Mouse (Mus musculus): ENCODE results near the gene Slc38a9. TPM values are rescaled to one million over a fixed set of nuclear protein-coding genes. Genes with fewer than 3 reads are reported as not detected.
A peak's percentile ranks its signal among the peaks of the same experiment; 100 is the strongest.

The Slc38a9 gene
- total RNA-seq, 1 experiment from 2014 or later = 29.5 TPM

DNA sequence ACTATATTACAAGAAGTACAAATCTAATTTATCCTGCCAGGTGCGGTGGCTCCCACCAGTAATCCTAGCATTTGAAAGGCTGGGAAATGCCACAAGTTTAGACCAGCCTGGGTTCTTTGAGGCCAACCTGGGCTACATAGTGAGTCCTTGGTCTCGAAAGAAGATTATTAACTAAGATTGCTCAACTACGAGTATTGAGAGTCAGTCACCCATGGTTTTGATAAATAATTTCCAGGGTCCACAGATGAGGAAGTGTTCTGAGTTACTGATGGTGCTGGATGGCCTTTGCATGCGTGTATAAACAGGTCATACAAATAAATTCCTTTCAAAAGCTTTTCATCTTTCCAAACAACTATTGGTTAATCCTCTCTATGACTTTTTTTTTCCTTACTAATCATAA is 83.1 kb downstream of the Slc38a9 start:
- no peak for ATAC-seq (replicated peaks; ENCODE audit: low read depth, poor library complexity, severe bottlenecking)

DNA sequence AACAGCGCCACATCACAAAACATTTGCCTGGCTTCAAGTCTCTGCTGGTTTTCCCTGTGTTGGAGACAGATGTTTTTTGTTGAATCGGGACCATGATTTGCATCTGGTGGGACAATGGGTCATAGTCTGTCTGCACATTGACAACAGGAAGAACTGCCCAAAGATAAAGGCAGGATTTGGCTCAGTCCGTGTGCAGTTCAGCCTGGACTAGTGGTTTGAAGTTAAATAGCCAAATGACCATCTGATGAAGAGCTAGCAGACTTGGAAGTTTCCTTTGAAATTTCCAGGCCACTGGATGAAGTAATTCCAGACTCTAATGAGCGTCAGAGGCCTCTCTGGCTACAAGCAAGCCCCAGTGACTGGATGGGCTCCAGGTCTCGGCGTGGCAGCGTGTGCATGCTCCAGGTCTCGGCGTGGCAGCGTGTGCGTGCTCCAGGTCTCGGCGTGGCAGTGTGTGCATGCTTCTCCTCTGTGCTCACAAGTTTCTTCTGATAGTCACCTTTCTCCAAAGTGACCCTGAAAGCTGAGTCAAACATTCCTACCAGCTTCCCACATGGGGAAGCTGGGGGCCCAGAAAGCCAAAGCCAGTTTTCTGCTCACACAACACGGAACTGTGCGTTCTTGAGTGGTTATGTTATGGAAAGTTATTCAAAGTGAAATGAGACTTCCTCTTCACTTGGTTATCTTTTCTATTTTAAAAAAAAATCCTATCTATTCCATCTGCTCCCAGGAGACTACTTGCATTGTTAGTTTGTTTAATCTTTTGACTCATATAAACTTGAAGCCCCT is 83.7 kb downstream of the Slc38a9 start:
- ATAC-seq (replicated peaks; ENCODE audit: low read depth, poor library complexity, severe bottlenecking) = no peak

DNA sequence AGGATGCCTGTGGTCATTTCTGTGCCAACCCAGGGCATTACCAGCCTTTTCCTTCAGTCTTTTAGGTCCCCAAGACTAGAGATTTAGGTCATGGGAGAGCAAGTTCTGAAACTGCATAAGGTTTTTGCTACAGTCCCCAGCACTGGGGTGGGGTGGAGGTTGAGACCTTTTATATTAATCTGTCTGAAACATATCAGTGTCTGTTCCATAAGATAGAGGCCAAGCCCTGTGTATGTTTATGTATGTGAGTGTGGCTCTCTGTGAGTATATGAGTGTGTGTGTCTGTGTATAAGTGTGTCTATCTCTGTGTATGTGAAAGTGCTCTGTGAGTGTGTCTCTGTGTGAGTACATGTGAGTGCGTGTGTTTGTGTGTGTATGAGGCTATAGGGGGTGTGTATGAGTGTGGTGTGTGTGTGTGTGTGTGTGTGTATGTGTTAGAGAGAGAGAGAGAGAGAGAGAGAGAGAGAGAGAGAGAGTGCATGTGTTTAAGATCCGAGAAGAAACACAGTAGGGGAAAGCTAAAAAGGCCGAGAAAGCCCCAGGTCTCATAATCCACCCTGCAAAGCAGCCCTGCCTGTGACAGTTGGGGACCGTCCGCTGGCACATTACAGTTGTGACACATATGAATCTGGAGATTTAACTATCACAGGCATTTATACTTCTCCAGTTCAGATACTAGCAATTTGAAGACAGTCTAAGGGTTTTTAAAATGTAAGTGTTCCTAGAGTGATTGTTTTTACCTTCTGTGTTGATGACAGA is 85.6 kb downstream of the Slc38a9 start:
- peak; percentile 57; the same call in 1 of the 2 replicates for ATAC-seq (replicated peaks; ENCODE audit: low read depth, poor library complexity, severe bottlenecking)

DNA sequence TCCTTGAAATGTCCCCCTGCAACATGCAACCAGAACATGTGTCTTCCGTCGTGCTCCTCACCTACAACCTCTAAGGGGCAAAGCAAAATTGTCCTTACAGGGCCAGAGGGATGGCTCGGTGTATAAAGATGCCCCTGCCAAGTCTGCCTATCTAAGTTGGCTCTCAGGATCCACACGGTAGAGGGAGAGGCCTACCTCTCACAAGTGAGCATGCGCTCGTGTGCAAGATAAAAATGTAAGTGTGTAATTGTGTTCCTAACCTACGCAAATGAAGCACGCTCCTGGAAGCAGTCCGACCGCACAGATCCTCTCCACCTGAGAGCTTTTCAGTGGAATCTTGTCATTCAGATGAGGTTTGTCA is 86.1 kb downstream of the Slc38a9 start:
- no peak for ATAC-seq (replicated peaks; ENCODE audit: low read depth, poor library complexity, severe bottlenecking)

DNA sequence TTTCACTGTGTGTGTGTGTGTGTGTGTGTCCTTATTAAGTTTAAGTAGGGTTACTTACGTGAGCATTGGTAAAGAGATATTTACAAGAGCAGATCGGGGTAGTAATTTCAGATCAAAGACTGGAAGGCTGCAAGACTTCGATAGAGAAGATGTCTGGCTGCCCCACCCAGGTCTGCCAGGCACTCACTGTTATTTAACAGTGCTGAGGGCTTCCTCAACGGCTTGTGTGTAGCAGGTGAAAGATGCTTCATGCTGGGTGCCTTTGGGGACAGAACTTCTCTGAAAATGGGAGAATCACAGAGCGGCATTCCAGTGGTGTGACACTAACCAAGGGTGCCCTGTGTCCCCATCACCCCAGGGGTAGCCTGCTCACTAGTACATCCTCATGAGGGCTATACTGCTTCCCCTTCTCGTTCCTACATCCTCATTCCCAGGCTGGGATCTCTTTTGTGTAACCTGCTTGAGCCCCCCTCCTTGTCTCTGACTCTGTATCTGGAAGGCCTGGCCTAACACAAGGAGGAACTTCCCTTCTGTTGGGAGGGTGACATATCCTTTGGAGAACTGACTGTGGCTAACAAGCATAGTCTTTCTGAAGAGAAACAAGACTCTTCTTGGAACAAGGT is 87.4 kb downstream of the Slc38a9 start:
- peak; percentile 16 for ATAC-seq (replicated peaks; ENCODE audit: low read depth, poor library complexity, severe bottlenecking)

DNA sequence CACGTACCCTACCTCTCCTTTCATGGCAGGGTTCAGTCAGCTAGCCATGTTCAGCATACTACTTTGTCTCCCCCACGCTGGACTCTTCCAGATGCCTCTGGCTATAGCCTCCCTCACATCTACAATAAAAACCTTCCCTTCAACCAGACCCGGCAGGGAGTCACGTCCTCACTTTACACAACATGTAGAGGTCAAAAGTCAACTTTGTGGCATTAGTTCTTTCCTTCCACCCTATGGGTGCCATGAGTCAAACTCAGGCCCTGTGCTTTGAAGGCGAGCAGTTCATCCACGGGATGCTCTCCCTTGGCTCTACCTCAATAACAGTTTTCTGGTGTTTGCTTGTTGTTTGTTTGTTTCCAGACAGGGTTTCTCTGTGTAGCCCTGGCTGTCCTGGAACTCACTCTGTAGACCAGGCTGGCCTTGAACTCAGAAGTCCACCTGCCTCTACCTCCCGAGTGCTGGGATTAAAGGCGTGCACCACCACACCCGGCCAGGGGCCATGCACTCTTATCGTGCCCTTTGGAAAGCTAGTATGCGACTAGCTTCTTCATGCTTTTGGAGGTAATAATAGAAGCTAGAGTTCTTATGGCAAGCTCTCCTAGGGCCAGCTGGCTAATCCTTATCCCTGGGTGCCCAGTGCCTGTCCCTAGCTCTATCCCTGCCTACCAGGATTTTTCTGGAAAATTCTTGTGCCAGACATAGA is 88.4 kb downstream of the Slc38a9 start:
- ATAC-seq (replicated peaks; ENCODE audit: low read depth, poor library complexity, severe bottlenecking) = no peak

DNA sequence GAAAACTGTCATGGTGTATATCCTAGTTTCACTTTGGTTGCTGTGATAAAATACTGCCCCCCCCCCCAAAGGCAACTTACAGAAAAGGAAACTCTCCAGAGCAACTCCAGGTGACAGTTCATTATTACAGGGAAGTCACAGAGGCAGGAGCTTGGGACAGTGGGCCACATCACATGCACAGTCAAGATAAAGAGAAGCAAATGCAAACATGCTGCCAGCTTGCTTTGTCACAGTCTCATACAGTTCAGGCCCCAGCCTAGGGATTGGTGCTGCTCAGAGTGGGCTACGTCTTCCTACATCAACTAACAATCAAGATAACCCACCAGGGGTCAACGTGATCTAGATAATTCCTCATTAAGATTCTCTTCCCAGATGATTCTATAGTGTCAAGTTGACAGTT is 89.3 kb downstream of the Slc38a9 start:
- ATAC-seq (replicated peaks; ENCODE audit: low read depth, poor library complexity, severe bottlenecking) = no peak

DNA sequence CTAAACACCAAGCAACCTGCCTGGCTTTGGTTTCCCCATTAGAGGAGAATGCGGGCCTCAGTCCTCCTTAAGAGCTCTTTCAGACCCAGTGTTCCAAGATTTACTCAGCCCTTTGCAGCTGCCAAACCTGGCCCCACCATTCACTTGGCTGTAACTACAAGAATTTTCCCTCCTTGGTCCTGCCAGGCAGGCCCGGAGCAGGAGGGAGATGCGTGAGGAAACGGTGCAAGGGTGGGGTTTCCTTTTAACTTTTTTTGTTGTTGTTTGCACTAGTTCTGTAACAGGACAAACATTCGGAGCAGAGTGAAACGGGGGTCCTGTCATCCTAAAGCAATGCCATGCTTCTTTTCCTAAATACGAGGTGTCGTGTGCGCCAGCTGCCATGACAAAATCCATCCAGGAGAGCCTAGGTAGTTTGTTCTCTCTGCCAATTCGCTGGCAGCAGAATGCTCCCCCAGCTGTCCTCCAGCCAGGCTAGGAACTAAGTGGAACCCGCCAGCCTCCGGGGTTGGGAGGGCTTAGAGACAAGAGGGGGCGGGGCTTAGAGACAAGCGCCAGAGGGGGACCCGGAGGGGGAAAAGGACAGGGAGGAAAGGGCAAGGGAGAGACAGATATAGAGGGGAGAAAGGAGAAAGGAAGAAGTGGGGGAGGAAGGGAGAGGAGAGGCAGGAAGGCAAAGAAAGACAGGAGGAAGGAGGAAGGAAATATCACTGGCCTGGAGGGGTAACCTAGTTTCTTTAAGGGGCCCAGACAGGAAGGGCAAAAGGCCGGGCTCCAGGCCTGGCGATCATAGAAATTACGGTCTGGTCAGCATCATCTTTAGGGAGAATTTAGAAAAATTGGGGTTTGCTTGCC is 91.1 kb downstream of the Slc38a9 start:
- peak; percentile 87 for ATAC-seq (replicated peaks; ENCODE audit: low read depth, poor library complexity, severe bottlenecking)

DNA sequence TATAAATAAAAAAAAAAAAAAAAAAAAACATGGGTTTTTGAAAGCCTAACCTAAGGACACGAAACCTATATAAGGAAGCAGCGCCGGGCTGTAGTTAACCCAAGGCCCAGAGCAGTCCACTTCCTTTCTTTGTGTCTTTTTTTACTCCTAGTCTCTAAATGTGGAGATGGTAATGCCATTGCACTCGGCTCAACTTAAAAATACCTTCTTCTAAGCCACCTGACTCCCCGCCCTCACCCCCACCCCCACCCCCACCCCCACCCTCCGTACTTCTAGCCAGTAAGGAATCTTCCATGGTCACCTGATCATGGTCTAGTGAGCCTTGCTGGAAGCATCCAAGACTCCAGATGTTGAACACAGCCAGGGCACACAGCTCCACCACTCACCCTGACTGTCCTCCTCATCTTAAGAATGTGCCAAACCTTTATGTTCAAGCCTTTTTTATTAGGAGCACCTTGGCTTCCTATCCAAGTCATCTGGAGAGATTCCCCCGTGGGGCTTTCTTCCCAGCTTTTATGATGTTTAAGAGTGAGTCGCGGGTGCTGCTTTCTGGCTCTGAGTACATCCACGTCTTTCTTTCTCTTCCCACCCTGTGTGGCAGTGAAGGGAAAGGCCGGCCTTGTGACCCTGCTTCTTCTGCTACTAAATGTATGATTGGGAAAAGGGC is 91.9 kb downstream of the Slc38a9 start:
- ATAC-seq (replicated peaks; ENCODE audit: low read depth, poor library complexity, severe bottlenecking) = 0 out of 2 replicates have a peak, but pooled peaks have one; percentile 27

DNA sequence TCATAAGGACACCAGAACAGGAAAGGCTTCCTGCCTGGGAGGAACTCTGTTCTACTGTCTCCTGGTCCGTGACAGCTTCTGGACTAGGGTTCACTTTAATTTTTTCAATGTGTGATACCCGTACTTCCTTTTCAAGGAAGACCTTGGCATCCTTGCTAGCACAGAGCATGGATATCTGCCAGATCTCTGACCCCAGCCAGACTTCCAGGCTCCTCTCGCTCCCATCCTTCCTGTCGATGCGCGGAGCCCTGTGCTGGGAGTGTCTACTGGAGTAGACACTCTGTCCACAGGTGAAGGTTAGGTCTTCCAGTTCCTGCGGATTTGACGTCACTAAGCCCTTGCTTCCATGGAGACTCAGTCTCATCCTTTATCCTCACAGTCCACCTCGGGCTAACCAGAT is 93.0 kb downstream of the Slc38a9 start:
- ATAC-seq (replicated peaks; ENCODE audit: low read depth, poor library complexity, severe bottlenecking) = no peak

DNA sequence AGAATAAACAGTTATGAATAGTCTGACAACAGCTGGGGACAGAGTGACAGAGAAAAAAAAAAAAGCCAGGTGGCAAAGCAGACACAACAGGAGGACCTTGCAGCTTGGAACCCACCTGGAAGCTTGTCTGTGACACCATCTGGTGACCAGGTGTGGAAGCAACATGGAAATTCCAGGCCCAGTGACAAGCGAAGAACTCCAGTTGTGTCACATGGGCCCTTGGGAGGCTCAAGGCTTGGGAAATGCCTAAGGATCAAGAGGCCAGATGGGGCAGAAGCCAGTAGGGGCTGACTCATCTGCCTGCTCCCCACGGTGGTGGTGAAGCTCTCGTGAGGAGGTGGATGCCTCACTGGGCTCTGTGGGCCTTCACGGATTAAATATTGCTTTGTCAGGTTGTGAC is 94.3 kb downstream of the Slc38a9 start:
- ATAC-seq (replicated peaks; ENCODE audit: low read depth, poor library complexity, severe bottlenecking) = no peak

DNA sequence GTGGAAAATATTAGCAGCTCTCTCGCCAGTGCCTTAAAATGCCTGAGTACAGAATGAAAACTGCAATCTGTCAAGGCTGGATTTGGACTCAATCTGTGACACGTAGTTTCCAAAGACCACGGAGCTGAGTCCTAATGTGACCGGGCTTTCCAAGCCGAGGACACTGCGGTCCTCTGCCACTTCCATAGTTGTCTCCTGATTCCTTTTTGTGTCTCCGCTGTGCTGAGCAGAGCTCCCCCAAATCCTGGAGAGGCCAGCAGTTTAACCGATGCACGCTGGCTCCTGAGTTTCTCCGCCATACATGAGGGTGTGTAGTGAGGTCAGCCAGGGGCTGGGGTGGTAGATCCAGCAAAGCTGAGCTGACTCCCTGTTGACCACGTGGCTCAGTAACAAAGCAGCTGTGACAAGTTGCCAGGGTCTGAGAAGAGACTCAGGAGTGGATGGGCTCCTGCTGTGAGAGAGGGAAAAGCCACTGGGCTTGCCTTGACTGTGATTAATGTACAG is 95.0 kb downstream of the Slc38a9 start:
- no peak for ATAC-seq (replicated peaks; ENCODE audit: low read depth, poor library complexity, severe bottlenecking)

DNA sequence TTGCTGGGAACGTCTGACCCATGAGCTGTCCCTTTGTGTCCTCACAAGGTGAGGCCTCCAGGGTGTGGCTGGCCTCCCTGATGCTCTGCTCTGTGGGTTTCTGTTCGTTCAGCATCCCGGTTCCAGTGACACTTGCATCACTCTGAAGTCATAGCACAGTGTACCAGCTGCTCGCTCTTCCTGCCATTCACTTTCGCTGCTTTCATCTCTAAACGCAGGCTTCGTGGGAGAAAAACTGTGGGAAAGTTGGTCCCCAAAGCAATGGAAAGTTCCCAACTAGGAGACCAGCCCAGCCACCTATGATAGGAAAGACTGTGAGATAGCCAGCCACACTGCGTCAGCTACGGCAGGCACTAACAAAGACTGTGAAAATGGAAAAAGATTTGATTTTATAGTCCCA is 96.8 kb downstream of the Slc38a9 start:
- ATAC-seq (replicated peaks; ENCODE audit: low read depth, poor library complexity, severe bottlenecking) = no peak

DNA sequence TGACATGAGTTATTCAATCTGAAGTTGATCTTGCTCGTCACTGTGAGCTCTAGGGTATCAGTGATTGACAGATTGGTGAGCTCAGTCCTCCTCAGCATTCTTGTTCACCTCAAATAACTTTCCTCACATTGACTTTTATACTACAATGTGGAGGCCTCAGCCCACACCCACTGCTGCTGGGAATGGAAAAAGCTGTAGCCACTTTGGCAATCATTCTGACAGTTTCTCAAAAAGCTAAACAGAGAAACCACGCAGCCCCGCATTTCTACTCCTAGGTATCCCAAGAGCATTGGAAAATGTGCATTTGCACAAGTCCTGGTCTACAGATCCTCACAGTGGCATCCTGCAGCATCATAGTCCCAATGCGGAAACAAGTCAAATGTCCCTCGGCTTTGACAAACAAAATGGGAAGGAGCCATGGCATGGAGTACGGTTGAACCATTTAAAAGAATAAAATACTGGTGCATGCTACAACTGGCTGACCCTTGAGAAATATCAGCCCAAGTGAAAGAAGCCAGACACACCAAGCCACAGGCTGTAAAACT is 98.1 kb downstream of the Slc38a9 start:
- ATAC-seq (replicated peaks; ENCODE audit: low read depth, poor library complexity, severe bottlenecking) = no peak

DNA sequence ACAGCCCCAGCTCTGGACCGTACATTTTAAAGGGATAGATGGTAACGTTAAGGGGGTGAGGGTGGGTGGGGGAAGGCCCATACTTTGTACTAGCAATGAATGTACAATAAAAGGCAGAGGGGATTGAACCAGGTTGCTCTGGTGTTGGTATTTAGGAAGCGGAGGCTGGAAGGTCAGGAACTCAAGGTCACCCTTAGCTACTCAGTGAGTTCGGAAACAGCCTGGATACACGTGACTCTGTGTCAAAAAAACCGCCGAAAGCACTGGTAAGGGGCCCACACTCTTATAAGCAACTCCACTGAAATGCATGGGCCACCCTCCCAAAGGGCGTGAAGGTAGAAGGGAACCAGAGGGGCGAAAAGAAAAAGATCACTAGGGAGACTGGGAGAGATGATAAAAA is 98.8 kb downstream of the Slc38a9 start:
- ATAC-seq (replicated peaks; ENCODE audit: low read depth, poor library complexity, severe bottlenecking) = no peak

DNA sequence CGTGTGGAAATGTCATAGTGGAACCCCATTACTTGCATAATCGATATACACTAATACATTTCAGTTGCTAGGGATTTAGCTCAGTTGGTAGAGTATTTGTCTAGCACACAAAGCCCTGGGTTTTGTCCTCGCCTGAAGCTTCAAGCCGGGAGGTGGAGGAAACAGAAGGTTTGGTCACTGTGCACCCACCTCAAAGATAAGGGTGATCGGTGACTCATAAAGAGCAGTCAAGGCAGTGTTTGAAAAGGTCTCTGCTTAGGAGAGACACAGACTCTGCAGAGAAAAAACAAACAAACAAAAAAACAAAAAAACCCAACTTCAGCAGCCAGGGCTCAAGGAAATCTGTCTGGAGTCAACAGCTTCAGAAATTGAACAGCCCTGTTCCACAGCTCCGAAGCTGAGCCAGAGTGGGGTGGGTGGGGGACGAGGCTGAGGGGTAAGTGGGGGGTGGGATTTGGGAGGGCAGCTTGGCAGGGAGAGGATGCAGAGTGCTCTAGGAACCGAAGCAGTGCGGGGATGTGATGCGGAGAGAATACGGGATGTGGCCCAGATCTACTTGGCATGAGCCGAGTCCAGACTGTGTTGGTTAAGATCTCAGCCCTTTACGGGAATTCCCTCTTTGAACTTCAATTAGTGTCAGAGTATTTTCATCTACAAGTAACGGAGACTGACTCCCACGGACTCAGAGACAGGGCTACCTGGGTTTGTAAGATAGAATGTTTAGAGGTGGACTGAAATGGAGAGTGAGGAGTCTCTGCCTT is 99.4 kb downstream of the Slc38a9 start:
- ATAC-seq (replicated peaks; ENCODE audit: low read depth, poor library complexity, severe bottlenecking) = 0 out of 2 replicates have a peak, but pooled peaks have one; percentile 16

DNA sequence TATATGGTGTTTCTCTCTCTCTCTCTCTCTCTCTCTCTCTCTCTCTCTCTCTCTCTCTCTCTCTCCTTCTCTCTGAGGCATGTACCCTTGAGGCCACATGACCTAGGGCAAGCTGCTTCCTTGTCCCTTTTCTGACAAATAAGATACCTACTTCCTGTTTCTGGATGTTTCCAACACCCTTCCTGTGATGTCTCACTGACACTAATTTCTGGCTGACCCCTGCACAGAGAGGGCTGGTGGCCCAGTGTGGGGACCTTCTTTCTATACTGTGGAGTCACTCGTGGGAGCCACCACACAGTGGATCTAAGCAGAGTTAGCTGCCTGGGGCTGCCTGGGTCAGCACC is 100.0 kb downstream of the Slc38a9 start:
- ATAC-seq (replicated peaks; ENCODE audit: low read depth, poor library complexity, severe bottlenecking) = peak; percentile 79

DNA sequence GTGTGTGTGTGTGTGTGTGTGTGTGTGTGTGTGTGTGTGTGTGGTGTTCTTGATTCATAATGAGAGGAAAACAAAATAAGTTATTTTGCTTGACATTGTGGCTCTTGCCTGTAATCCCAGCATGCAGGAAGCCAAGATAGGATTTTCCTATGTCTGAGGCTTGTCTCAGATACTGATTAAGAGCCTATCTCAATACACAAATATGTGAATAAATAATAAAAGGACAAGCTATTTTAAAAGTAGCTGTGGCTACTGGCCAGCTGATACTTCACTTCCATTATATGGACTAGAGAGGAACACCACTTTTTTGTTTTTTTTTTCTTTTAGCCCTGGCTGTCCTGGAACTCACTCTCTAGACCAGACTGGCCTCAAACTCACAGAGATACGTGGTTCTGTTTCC is 101.2 kb downstream of the Slc38a9 start:
- no peak for ATAC-seq (replicated peaks; ENCODE audit: low read depth, poor library complexity, severe bottlenecking)
